Comparison of ENCODE assay signal across 8 mouse cellular contexts in the genomic region with DNA sequence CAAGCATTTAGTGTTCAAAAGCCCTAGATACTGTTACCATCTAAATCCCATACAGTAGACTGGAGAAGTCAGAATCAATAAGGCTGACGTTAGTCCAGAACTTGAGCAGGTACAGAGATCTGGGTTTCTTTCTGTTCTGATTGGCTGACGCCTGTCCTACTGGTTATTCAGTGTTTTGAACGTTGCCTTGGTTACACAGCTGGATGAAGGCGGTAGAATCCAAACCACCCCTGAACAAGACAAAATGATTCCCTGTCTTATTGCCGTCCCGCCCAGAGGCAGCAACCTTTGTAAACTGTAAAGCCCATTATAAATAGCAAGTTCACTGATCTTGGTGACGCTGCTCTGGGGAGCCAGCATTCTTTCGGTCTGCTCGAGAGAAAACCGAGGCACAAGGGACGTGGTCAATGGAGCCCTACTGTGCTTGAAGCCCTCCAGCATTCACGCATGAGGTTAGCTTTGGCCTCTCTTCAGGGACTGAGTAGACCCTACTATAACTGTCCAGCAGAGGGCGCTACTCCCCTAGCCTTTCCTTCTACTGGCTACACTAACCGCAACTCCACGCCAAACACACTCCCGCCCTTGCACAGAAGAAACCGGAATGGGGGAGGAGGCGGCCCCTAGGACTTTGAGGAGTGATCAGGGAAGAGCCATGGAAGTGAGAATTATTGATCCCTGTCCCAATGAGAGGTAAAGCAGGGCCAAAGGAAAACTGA. TPM values are rescaled to one million over a fixed set of nuclear protein-coding genes. Genes with fewer than 3 reads are reported as not detected.
DNase-seq lines count a peak whose midpoint lies in the region; ATAC-seq and TF ChIP-seq lines count a peak whose summit lies in the region.

No protein-coding gene starts in this region.

- TF ChIP-seq POLR2A in bone marrow macrophage, adult 2 months (IDR thresholded peaks at IDR 0.05; ENCODE audit: borderline replicate concordance, low read depth, low read length), result no peak
- TF ChIP-seq POLR2A in embryonic fibroblast, embryonic 13.5 days (IDR thresholded peaks at IDR 0.05; ENCODE audit: low read depth, low read length), result no peak

- TF ChIP-seq CTCF in bone marrow macrophage, adult 2 months (IDR thresholded peaks at IDR 0.05; ENCODE audit: low read depth, low read length), result peak; percentile 72
- TF ChIP-seq CTCF in embryonic fibroblast, embryonic 13.5 days (IDR thresholded peaks at IDR 0.05; ENCODE audit: borderline replicate concordance, insufficient read depth, low read length), result peak; percentile 57; the same call in 1 of the 2 replicates

- peak overlapping the region; percentile 69 for H3K4me3 ChIP-seq in bone marrow macrophage, adult 2 months (ENCODE audit: insufficient read depth, low read length)
- H3K4me3 ChIP-seq in embryonic fibroblast, embryonic 13.5 days (ENCODE audit: insufficient read depth, low read length), result peak overlapping the region; percentile 10; the same call in 1 of the 2 replicates
- H3K4me3 ChIP-seq in heart, embryonic 10.5 days, result peak overlapping the region; percentile 65
- H3K4me3 ChIP-seq in kidney, embryonic 15.5 days (replicated peaks), result peak overlapping the region; percentile 45

- H3K4me1 ChIP-seq in bone marrow macrophage, adult 2 months (ENCODE audit: control insufficient read depth, insufficient read depth, low read length), result peaks cover 39% of the 10 kb centered on the region
- peaks cover 28% of the 10 kb centered on the region for H3K4me1 ChIP-seq in embryonic fibroblast, embryonic 13.5 days (ENCODE audit: control insufficient read depth, insufficient read depth, low read length)
- H3K4me1 ChIP-seq in heart, embryonic 10.5 days, result peaks cover 80% of the 10 kb centered on the region
- H3K4me1 ChIP-seq in kidney, embryonic 15.5 days, result peaks cover 70% of the 10 kb centered on the region

- peak; percentile 82 for ATAC-seq in kidney, embryonic 15.5 days (replicated peaks; ENCODE audit: low FRiP score)

- H3K27me3 ChIP-seq in heart, embryonic 10.5 days (ENCODE audit: insufficient read depth, poor library complexity, severe bottlenecking), result no peaks in the 10 kb centered on the region
- no peaks in the 10 kb centered on the region for H3K27me3 ChIP-seq in kidney, embryonic 15.5 days

- peak; percentile 94 to 95 for DNase-seq in B cell, adult 2 months
- DNase-seq in heart, embryonic 10.5 days (ENCODE audit: low spot score), result peak; percentile 97
- peak; percentile 94 for DNase-seq in liver
- DNase-seq in monocyte, adult 2 months (ENCODE audit: low read depth in 1 of 2, low spot score in 2 of 2), result peak; percentile 79 to 82
- peak; percentile 83 to 95 for DNase-seq in spleen, postnatal 14 days (ENCODE audit: low spot score in 2 of 2)

- H3K27ac ChIP-seq in bone marrow macrophage, adult 2 months (ENCODE audit: insufficient read depth, low read depth, low read length), result peak overlapping the region; percentile 97
- peak overlapping the region; percentile 96 for H3K27ac ChIP-seq in embryonic fibroblast, embryonic 13.5 days (ENCODE audit: insufficient read depth, low read length)
- H3K27ac ChIP-seq in heart, embryonic 10.5 days, result peak overlapping the region; percentile 100
- peak overlapping the region; percentile 100 for H3K27ac ChIP-seq in kidney, embryonic 15.5 days

- peak overlapping the region; percentile 35; the same call in 1 of the 2 replicates for H3K9ac ChIP-seq in kidney, embryonic 15.5 days

- H3K9me3 ChIP-seq in heart, embryonic 10.5 days, result no peaks in the 10 kb centered on the region
- no peaks in the 10 kb centered on the region for H3K9me3 ChIP-seq in kidney, embryonic 15.5 days (replicated peaks)

- H3K36me3 ChIP-seq in heart, embryonic 10.5 days, result no peaks in the 10 kb centered on the region
- no peaks in the 10 kb centered on the region for H3K36me3 ChIP-seq in kidney, embryonic 15.5 days

- 6% methylated on average over 18 of the region's 18 CpGs for WGBS in heart, embryonic 10.5 days
- 5% methylated on average over 18 of the region's 18 CpGs for WGBS in kidney, embryonic 15.5 days

- peak overlapping the region; percentile 83 for H3K4me2 ChIP-seq in kidney, embryonic 15.5 days

RNA-seq across cellular contexts. Expression of a gene that starts 14.2 kb away (rescaled TPM):
- polyA plus RNA-seq in bone marrow macrophage, adult 2 months (2012; ENCODE audit: insufficient read depth, insufficient read length, missing spikeins), result not detected in 2 replicates
- polyA plus RNA-seq in embryonic fibroblast, embryonic 13.5 days (2011; ENCODE audit: insufficient read length, low read depth, missing spikeins), result not detected in 2 replicates
- polyA plus RNA-seq in heart, embryonic 10.5 days (2016; fragmentation: Nextera tagmentation; extraction: Ambion mirVana), result not detected in 2 replicates
- not detected in 2 replicates for polyA plus RNA-seq in kidney, embryonic 15.5 days (2015; fragmentation: Nextera tagmentation; extraction: Ambion mirVana)

RNA-seq across cellular contexts. Expression of a gene that starts 14.3 kb away (rescaled TPM):
- polyA plus RNA-seq in bone marrow macrophage, adult 2 months (2012; ENCODE audit: insufficient read depth, insufficient read length, missing spikeins), result not detected in 2 replicates
- not detected in 2 replicates for polyA plus RNA-seq in embryonic fibroblast, embryonic 13.5 days (2011; ENCODE audit: insufficient read length, low read depth, missing spikeins)
- 0.10 TPM in 1 of 2 replicates, not detected in the other for polyA plus RNA-seq in heart, embryonic 10.5 days (2016; fragmentation: Nextera tagmentation; extraction: Ambion mirVana)
- polyA plus RNA-seq in kidney, embryonic 15.5 days (2015; fragmentation: Nextera tagmentation; extraction: Ambion mirVana), result 0.13 TPM in 1 of 2 replicates, not detected in the other

Comparison
In these comparisons a context has a peak if more than half of its experiments do, and no peak if none do; other contexts are left out.
1. Peak in every context shown above with its lines: DNase-seq, ATAC-seq, H3K4me3 ChIP-seq and H3K27ac ChIP-seq.
2. H3K4me3 ChIP-seq: peak in every context shown above with its lines; median percentile 69 in bone marrow macrophage, adult 2 months; 65 in heart, embryonic 10.5 days; 45 in kidney, embryonic 15.5 days; 10 in embryonic fibroblast, embryonic 13.5 days.